Comparison of ENCODE assay signal across 7 mouse cellular contexts in the genomic region with DNA sequence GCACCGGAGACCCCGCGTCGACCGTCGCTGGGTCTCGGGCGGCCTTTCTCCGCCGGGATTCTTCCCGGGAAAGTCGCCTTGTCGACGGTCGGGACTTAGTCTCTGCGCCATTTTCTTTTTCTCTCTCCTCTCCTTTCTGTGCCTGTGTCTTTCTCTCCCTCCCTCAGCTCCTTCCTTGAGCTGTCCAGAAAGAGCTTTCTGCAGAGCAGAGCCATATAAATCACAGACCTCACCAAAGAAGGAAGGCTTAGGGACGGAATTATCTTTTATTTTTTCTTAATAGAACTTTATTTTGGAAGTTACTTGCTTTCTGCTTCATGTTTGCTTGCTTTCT. TPM values are rescaled to one million over a fixed set of nuclear protein-coding genes. Genes with fewer than 3 reads are reported as not detected.
DNase-seq lines count a peak whose midpoint lies in the region; ATAC-seq and TF ChIP-seq lines count a peak whose summit lies in the region.

No protein-coding gene starts in this region.

- ATAC-seq in lung, postnatal 0 days = no peak
- no peak for ATAC-seq in hindbrain, embryonic 13.5 days (ENCODE audit: low FRiP score)
- ATAC-seq in midbrain, embryonic 13.5 days = no peak

- TF ChIP-seq CTCF in lung, postnatal 0 days (IDR thresholded peaks at IDR 0.05) = no peak

- H3K9ac ChIP-seq in lung, postnatal 0 days (replicated peaks; ENCODE audit: low read depth) = peak overlapping the region; percentile 100
- H3K9ac ChIP-seq in hindbrain, embryonic 13.5 days = peak overlapping the region; percentile 100
- H3K9ac ChIP-seq in midbrain, embryonic 13.5 days (replicated peaks) = peak overlapping the region; percentile 100

- peak overlapping the region; percentile 100 for H3K27ac ChIP-seq in lung, postnatal 0 days (ENCODE audit: low read length)
- peak overlapping the region; percentile 92 for H3K27ac ChIP-seq in brown adipose tissue, adult 24 weeks (replicated peaks; ENCODE audit: low read depth, low read length)
- H3K27ac ChIP-seq in hindbrain, embryonic 13.5 days = peak overlapping the region; percentile 100
- peak overlapping the region; percentile 100 for H3K27ac ChIP-seq in midbrain, embryonic 13.5 days

- peak overlapping the region; percentile 100 for H3K4me3 ChIP-seq in lung, postnatal 0 days (ENCODE audit: low read depth, low read length)
- H3K4me3 ChIP-seq in brown adipose tissue, adult 24 weeks (ENCODE audit: insufficient read depth, low read depth, low read length) = peak overlapping the region; percentile 92
- H3K4me3 ChIP-seq in hindbrain, embryonic 13.5 days = peak overlapping the region; percentile 99
- peak overlapping the region; percentile 86 for H3K4me3 ChIP-seq in midbrain, embryonic 13.5 days (replicated peaks)

- peaks cover 14% of the 10 kb centered on the region; the same call in 1 of the 2 replicates for H3K4me1 ChIP-seq in lung, postnatal 0 days (ENCODE audit: insufficient read depth, low read depth, low read length)
- peaks cover 4% of the 10 kb centered on the region for H3K4me1 ChIP-seq in brown adipose tissue, adult 24 weeks (ENCODE audit: control insufficient read depth, insufficient read depth, insufficient read length, low read length)
- H3K4me1 ChIP-seq in hindbrain, embryonic 13.5 days (replicated peaks) = peaks cover 27% of the 10 kb centered on the region
- H3K4me1 ChIP-seq in midbrain, embryonic 13.5 days (replicated peaks) = peaks cover 34% of the 10 kb centered on the region

- H3K9me3 ChIP-seq in lung, postnatal 0 days (ENCODE audit: low read length) = no peaks in the 10 kb centered on the region
- H3K9me3 ChIP-seq in hindbrain, embryonic 13.5 days = no peaks in the 10 kb centered on the region
- no peaks in the 10 kb centered on the region for H3K9me3 ChIP-seq in midbrain, embryonic 13.5 days

- DNase-seq in lung, postnatal 0 days (ENCODE audit: low spot score) = peak; percentile 78
- DNase-seq in lung, postnatal 4 days = no peak
- no peak for DNase-seq in layer of hippocampus, adult 9-10 months (ENCODE audit: low spot score)
- DNase-seq in layer of hippocampus, postnatal 25 days (ENCODE audit: extremely low spot score in 1 of 2, low spot score in 1 of 2) = no peak

- 0 out of 2 replicates have a peak, but pooled peaks have one; percentile 8 for TF ChIP-seq EP300 in lung, postnatal 0 days (IDR thresholded peaks at IDR 0.05)

- 0% methylated on average over 13 of the region's 17 CpGs for WGBS in lung, postnatal 0 days
- 0% methylated on average over 17 of the region's 17 CpGs for WGBS in hindbrain, embryonic 13.5 days
- WGBS in midbrain, embryonic 13.5 days = under 1% methylated on average over 17 of the region's 17 CpGs

- H3K36me3 ChIP-seq in lung, postnatal 0 days (ENCODE audit: insufficient read depth, low read length) = no peaks in the 10 kb centered on the region
- H3K36me3 ChIP-seq in hindbrain, embryonic 13.5 days = no peaks in the 10 kb centered on the region
- H3K36me3 ChIP-seq in midbrain, embryonic 13.5 days = no peaks in the 10 kb centered on the region

- peak overlapping the region; percentile 59 for H3K4me2 ChIP-seq in lung, postnatal 0 days (replicated peaks; ENCODE audit: low read depth, low read length)
- peak overlapping the region; percentile 71 for H3K4me2 ChIP-seq in hindbrain, embryonic 13.5 days
- peak overlapping the region; percentile 84 for H3K4me2 ChIP-seq in midbrain, embryonic 13.5 days (replicated peaks)

- no peaks in the 10 kb centered on the region for H3K27me3 ChIP-seq in lung, postnatal 0 days (replicated peaks; ENCODE audit: insufficient read depth, low read length)
- H3K27me3 ChIP-seq in hindbrain, embryonic 13.5 days = no peaks in the 10 kb centered on the region
- no peaks in the 10 kb centered on the region for H3K27me3 ChIP-seq in midbrain, embryonic 13.5 days

RNA-seq across cellular contexts. Expression of a gene that starts 1.1 kb away (rescaled TPM):
- 38.7 and 51.5 TPM in 2 replicates for polyA plus RNA-seq in lung, postnatal 0 days (2015; fragmentation: Nextera tagmentation; extraction: Ambion mirVana)
- polyA plus RNA-seq in brown adipose tissue, adult 24 weeks (2012; ENCODE audit: insufficient read depth, insufficient read length, missing spikeins) = 32.9 and 44.3 TPM in 2 replicates
- polyA plus RNA-seq in hindbrain, embryonic 13.5 days (2015; fragmentation: Nextera tagmentation; extraction: Ambion mirVana) = 98.4 and 98.6 TPM in 2 replicates
- 115 and 116 TPM in 2 replicates for polyA plus RNA-seq in midbrain, embryonic 13.5 days (2015; fragmentation: Nextera tagmentation; extraction: Ambion mirVana)
- 10 to 100 TPM; 79.4 to 87.1 TPM for total RNA-seq in layer of hippocampus, postnatal 25 days (2021)
